Mouse (Mus musculus): ENCODE results near the gene Nfil3. TPM values are rescaled to one million over a fixed set of nuclear protein-coding genes. Genes with fewer than 3 reads are reported as not detected.

The Nfil3 gene
- total RNA-seq, 1 experiment, result 5.8 TPM

DNA sequence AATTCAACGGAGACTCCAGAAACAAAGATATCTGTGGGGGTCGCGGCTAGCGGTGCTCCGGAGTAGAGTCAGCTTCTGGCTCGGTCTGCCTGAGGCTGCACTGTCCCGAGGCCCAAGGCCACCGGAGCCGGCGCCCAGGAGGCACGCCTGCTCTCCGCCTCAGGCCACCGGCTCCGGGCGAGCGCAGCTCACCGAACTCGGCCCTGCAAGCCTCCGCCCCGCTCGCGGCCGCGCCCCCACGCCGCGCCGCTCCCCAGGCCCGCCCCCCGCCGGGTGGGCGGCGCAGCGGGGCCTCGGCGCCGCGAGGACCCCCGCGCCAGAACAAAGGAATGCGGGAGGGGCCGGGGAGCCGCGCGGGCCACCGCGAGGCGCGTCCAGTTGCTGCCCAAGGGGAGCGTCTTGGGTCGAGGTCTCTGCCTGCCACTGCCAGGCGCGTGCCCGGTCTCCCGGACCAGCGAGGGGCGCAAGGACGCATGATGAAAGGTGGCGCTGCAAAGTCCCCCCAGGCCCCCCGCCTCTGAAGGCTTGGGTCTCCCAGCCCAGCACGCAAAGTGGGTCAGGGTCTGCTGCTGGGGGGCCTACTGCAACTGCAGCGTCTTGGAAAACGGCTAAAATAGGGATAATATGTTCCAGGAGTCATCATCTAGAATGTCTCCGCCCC, 2.4 kb downstream of the Nfil3 start:
- H3K36me3 ChIP-seq (ENCODE audit: control insufficient read depth, insufficient read depth, low read length, poor library complexity, severe bottlenecking), result no peaks in the 10 kb centered on the region

DNA sequence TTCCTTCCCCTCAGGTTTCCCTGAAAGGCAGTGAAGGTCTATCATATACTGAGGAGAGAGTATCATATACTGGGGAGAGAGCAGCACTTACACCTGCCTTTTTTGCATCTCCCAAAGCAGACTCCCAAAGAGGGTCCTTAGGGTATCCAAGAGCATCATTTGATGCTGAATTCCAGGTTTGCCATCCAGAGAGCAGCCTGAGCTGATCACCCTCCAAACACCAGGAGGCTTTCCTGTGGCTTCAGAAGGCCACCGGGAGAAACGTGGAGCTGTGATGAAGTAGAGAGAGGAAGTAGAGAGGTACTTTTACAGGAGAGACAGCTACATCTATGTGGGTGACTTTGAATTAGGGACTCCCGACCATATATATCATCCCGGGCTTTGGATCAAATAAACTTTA, 3.1 kb downstream of the Nfil3 start:
- H3K9me3 ChIP-seq (ENCODE audit: control insufficient read depth, insufficient read depth, low read depth, low read length), result no peaks in the 10 kb centered on the region
- no peak overlapping the region for H3K4me3 ChIP-seq (ENCODE audit: insufficient read depth in 1 of 2, low read depth in 1 of 2, low read length in 2 of 2, poor library complexity in 1 of 2, severe bottlenecking in 1 of 2)
- H3K27ac ChIP-seq (ENCODE audit: insufficient read depth, low read depth, low read length, poor library complexity, severe bottlenecking), result no peak overlapping the region
- no peak overlapping the region for H3K9ac ChIP-seq (ENCODE audit: insufficient read depth, low read depth, low read length, poor library complexity, severe bottlenecking)
- H3K4me1 ChIP-seq (ENCODE audit: control insufficient read depth in 2 of 2, insufficient read depth in 2 of 2, low read length in 2 of 2, poor library complexity in 1 of 2), result peaks cover 0 to 2% of the 10 kb centered on the region in 2 experiments; a peak in 2 of 4 replicates
- TF ChIP-seq ZC3H11A (IDR thresholded peaks at IDR 0.05; ENCODE audit: borderline replicate concordance, low read depth, low read length), result no peak
- TF ChIP-seq ZNF384 (IDR thresholded peaks at IDR 0.05; ENCODE audit: low read depth, low read length), result no peak
- TF ChIP-seq MAFK (IDR thresholded peaks at IDR 0.05; ENCODE audit: insufficient read depth, low read depth, low read length), result no peak
- TF ChIP-seq HCFC1 (IDR thresholded peaks at IDR 0.05; ENCODE audit: borderline replicate concordance, insufficient read depth, low read length), result no peak
- TF ChIP-seq CHD2 (IDR thresholded peaks at IDR 0.05; ENCODE audit: low read depth, low read length), result no peak
- DNase-seq (ENCODE audit: low read depth, low spot score), result no peak
- H3K36me3 ChIP-seq (ENCODE audit: control insufficient read depth, insufficient read depth, low read length, poor library complexity, severe bottlenecking), result no peaks in the 10 kb centered on the region
- in situ Hi-C loops (cut with MboI; ENCODE audit: low sequenced_read_pairs in 2 of 2, unreplicated experiment in 2 of 2), result loop anchor here in 1 of 2 experiments (25.0 kb wide), 1 partner anchor 265 kb away; no protein-coding TSS in a partner anchor

More for the DNA sequence above, 2.4 kb downstream of the Nfil3 start:
- TF ChIP-seq ZC3H11A (IDR thresholded peaks at IDR 0.05; ENCODE audit: borderline replicate concordance, low read depth, low read length), result no peak
- DNase-seq (ENCODE audit: low read depth, low spot score), result no peak
- H3K9me3 ChIP-seq (ENCODE audit: control insufficient read depth, insufficient read depth, low read depth, low read length), result no peaks in the 10 kb centered on the region
- peaks cover 0 to 2% of the 10 kb centered on the region in 2 experiments; a peak in 2 of 4 replicates for H3K4me1 ChIP-seq (ENCODE audit: control insufficient read depth in 2 of 2, insufficient read depth in 2 of 2, low read length in 2 of 2, poor library complexity in 1 of 2)
- H3K4me3 ChIP-seq (ENCODE audit: insufficient read depth in 1 of 2, low read depth in 1 of 2, low read length in 2 of 2, poor library complexity in 1 of 2, severe bottlenecking in 1 of 2), result peak overlapping the region; percentile 23 to 59; a peak in 3 of 4 replicates
- H3K27ac ChIP-seq (ENCODE audit: insufficient read depth, low read depth, low read length, poor library complexity, severe bottlenecking), result no peak overlapping the region
- H3K9ac ChIP-seq (ENCODE audit: insufficient read depth, low read depth, low read length, poor library complexity, severe bottlenecking), result peak overlapping the region; percentile 15; the same call in 1 of the 2 replicates
- in situ Hi-C loops (cut with MboI; ENCODE audit: low sequenced_read_pairs in 2 of 2, unreplicated experiment in 2 of 2), result loop anchor here in 1 of 2 experiments (25.0 kb wide), 1 partner anchor 266 kb away; no protein-coding TSS in a partner anchor

DNA sequence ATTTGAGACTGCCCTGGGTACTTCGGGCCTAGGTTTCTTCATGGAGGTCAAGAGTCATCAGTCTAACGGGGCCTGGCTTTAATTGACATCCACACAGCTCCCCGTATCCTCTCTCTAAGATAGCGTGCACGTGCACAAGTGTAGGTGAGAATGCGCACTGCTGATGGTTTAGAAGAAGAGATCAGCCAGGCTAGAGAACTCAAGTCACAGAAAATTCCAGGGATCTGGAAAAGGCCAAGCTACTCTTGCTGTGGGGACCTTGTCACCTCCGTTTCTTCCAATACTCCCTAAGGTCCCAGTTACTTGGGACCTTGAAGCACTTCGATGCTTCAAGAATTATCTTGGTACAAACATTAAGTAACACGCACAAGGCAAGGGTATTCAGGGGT, 3.7 kb downstream of the Nfil3 start:
- no peak for DNase-seq (ENCODE audit: low read depth, low spot score)
- Histone ChIP-seq H3K9ac (ENCODE audit: insufficient read depth, low read depth, low read length, poor library complexity, severe bottlenecking) (no peak overlapping the region), H3K27ac (ENCODE audit: insufficient read depth, low read depth, low read length, poor library complexity, severe bottlenecking) (no peak overlapping the region), H3K4me1 (ENCODE audit: control insufficient read depth in 2 of 2, insufficient read depth in 2 of 2, low read length in 2 of 2, poor library complexity in 1 of 2) (peaks cover 0 to 2% of the 10 kb centered on the region in 2 experiments; a peak in 2 of 4 replicates), H3K4me3 (ENCODE audit: insufficient read depth in 1 of 2, low read depth in 1 of 2, low read length in 2 of 2, poor library complexity in 1 of 2, severe bottlenecking in 1 of 2) (no peak overlapping the region), H3K36me3 (ENCODE audit: control insufficient read depth, insufficient read depth, low read length, poor library complexity, severe bottlenecking) (no peaks in the 10 kb centered on the region), H3K9me3 (ENCODE audit: control insufficient read depth, insufficient read depth, low read depth, low read length) (no peaks in the 10 kb centered on the region)
- in situ Hi-C loops (cut with MboI; ENCODE audit: low sequenced_read_pairs in 2 of 2, unreplicated experiment in 2 of 2), result loop anchor here in 1 of 2 experiments (25.0 kb wide), 1 partner anchor 265 kb away; no protein-coding TSS in a partner anchor
- no peak for TF ChIP-seq MAFK (IDR thresholded peaks at IDR 0.05; ENCODE audit: insufficient read depth, low read depth, low read length)
- no peak for TF ChIP-seq ZNF384 (IDR thresholded peaks at IDR 0.05; ENCODE audit: low read depth, low read length)

DNA sequence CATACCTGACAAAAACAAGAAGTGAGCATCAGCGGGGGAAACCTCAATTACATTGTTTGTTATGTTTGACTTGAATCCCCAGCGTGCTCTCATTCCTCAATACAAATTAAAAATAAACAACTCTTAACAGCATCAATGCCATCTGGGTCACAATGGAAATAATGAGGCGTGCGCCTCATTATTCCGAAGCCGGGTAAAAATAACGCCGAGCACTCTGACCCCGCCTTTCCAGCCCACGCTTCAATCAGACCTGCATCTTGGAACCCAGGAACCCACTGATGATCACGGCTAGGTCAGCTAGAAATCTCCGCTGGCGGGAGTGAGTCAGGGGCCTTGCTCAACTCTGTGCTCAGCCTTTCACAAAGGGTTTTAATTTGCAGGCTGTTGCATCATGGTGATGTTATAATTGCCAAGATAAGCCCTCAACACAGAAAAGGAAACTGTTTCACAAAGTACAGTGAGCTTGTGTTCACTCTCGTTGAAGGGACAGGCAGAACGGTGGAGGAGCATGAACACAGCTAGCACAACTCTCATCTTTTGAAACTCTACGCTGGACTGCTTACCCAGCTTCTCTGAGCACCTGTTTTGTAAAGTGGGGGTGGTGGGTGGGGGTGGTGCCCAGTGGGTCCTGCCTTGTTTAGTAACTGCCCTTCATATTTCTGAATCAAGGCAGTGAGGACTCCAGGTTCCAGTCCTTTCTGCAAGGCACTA, 4.2 kb downstream of the Nfil3 start:
- no peaks in the 10 kb centered on the region for H3K36me3 ChIP-seq (ENCODE audit: control insufficient read depth, insufficient read depth, low read length, poor library complexity, severe bottlenecking)
- no peak for TF ChIP-seq ZC3H11A (IDR thresholded peaks at IDR 0.05; ENCODE audit: borderline replicate concordance, low read depth, low read length)
- no peak for DNase-seq (ENCODE audit: low read depth, low spot score)
- H3K9me3 ChIP-seq (ENCODE audit: control insufficient read depth, insufficient read depth, low read depth, low read length), result no peaks in the 10 kb centered on the region
- peaks cover 0 to 2% of the 10 kb centered on the region in 2 experiments; a peak in 2 of 4 replicates for H3K4me1 ChIP-seq (ENCODE audit: control insufficient read depth in 2 of 2, insufficient read depth in 2 of 2, low read length in 2 of 2, poor library complexity in 1 of 2)
- no peak overlapping the region for H3K4me3 ChIP-seq (ENCODE audit: insufficient read depth in 1 of 2, low read depth in 1 of 2, low read length in 2 of 2, poor library complexity in 1 of 2, severe bottlenecking in 1 of 2)
- no peak overlapping the region for H3K9ac ChIP-seq (ENCODE audit: insufficient read depth, low read depth, low read length, poor library complexity, severe bottlenecking)
- in situ Hi-C loops (cut with MboI; ENCODE audit: low sequenced_read_pairs in 2 of 2, unreplicated experiment in 2 of 2), result loop anchor here in 1 of 2 experiments (25.0 kb wide), 1 partner anchor 264 kb away; no protein-coding TSS in a partner anchor
- no peak overlapping the region for H3K27ac ChIP-seq (ENCODE audit: insufficient read depth, low read depth, low read length, poor library complexity, severe bottlenecking)

Data from ES-E14 (cell line).